Mouse (Mus musculus) midbrain, postnatal 0 days (tissue): ENCODE measurements around the gene Pkib. TPM values are rescaled to one million over a fixed set of nuclear protein-coding genes. Genes with fewer than 3 reads are reported as not detected.

Experiments used
- ATAC-seq: fragments of 200-750 bp; cut with Nextera tagmentation; 2 replicates; pipeline ENCODE4 v1.8.0; 2017; ENCODE audit warnings: moderate number of reproducible peaks, mild to moderate bottlenecking, moderate TSS enrichment, moderate library complexity; ENCODE audit not compliant: low FRiP score
- DNase-seq: peaks from one replicate; pipeline ENCODE4 v3.0.0-alpha.2; 2015; ENCODE audit warnings: low spot score
- H3K27ac ChIP-seq: fragments of 300-500 bp; sonication (generic); 2 replicates; pipeline ENCODE4 v1.5.1; 2014; ENCODE audit warnings: low read depth, mild to moderate bottlenecking, low read length, mixed read lengths
- H3K27me3 ChIP-seq: fragments of 300-500 bp; sonication (generic); 2 replicates; pipeline ENCODE4 v1.6.1; 2014; ENCODE audit warnings: low read length, control low read depth, mixed read lengths; ENCODE audit not compliant: insufficient read depth
- H3K36me3 ChIP-seq: fragments of 300-500 bp; sonication (generic); 2 replicates; pipeline ENCODE4 v1.6.1; 2014; ENCODE audit warnings: low read length, control low read depth, mixed read lengths; ENCODE audit not compliant: insufficient read depth
- H3K4me1 ChIP-seq: fragments of 300-500 bp; sonication (generic); 2 replicates; pipeline ENCODE4 v1.6.1; 2014; ENCODE audit warnings: mild to moderate bottlenecking, control low read depth, antibody characterized with exemption, low read length, mixed read lengths; ENCODE audit not compliant: insufficient read depth
- H3K4me2 ChIP-seq: fragments of 300-500 bp; sonication (generic); 2 replicates; pipeline ENCODE4 v1.6.1; 2014; ENCODE audit warnings: low read depth, mild to moderate bottlenecking, low read length, mixed read lengths; ENCODE audit not compliant: poor library complexity, severe bottlenecking
- H3K4me3 ChIP-seq: fragments of 300-500 bp; sonication (generic); 2 replicates; pipeline ENCODE4 v1.5.1; 2014; ENCODE audit warnings: low read depth, mild to moderate bottlenecking, low read length, moderate library complexity
- H3K9ac ChIP-seq: fragments of 300-500 bp; sonication (generic); replicated peaks from 2 replicates; pipeline ENCODE4 v1.6.1; 2014; ENCODE audit warnings: mild to moderate bottlenecking, low read length, moderate library complexity, mixed read lengths; ENCODE audit not compliant: poor library complexity, severe bottlenecking
- H3K9me3 ChIP-seq: fragments of 300-500 bp; sonication (generic); 2 replicates; pipeline ENCODE4 v1.6.1; 2016; ENCODE audit warnings: low read length, control low read depth
- CTCF ChIP-seq: IDR thresholded peaks from 2 replicates; pipeline ENCODE4 v1.5.1; 2016; ENCODE audit warnings: antibody characterized with exemption, mild to moderate bottlenecking
- WGBS: fragments of 180-500 bp; shearing (Covaris S2); extraction: QIAGEN DNeasy Blood & Tissue Kit; methylation state at CpG from one replicate; pipeline ENCODE4 v1.1.7; 2014; 5-methylcytosine and 5-hydroxymethylcytosine counted together
- polyA plus RNA-seq: library from polyadenylated mRNA; unstranded; fragments of >200 nt; fragmentation: Nextera tagmentation; extraction: Ambion mirVana; gene quantifications from 2 replicates; pipeline ENCODE4 v1.2.1, GENCODE M21; 2015
- total RNA-seq: library from RNA; depleted of rRNA; stranded (reverse); fragments of >200 nt; gene quantifications from 2 replicates; pipeline ENCODE4 v1.2.3, GENCODE M21; 2014

Gene Pkib
- total and polyA plus RNA-seq, 2 experiments from 2014 or later: 0.60 to 6.7 TPM

- Histone ChIP-seq H3K4me3 (no peak overlapping the region), H3K36me3 (no peaks in the 10 kb centered on the region), H3K27ac (no peak overlapping the region), H3K4me1 (peaks cover 5% of the 10 kb centered on the region; the same call in 1 of the 2 replicates), H3K9me3 (no peaks in the 10 kb centered on the region), H3K9ac (no peak overlapping the region), H3K27me3 (no peaks in the 10 kb centered on the region), H3K4me2 (no peak overlapping the region)
- ATAC-seq (no peak), DNase-seq (no peak)
- TF ChIP-seq CTCF: no peak
- WGBS: 96% methylated on average over 2 of the region's 2 CpGs
These were observed 4.0 kb upstream of the Pkib start for GRCm38 (mm10) chr10:57627773-57628172.

- H3K27ac ChIP-seq: no peak overlapping the region
- no peak; the same call in 1 of the 2 replicates for TF ChIP-seq CTCF
- ATAC-seq (no peak), DNase-seq (no peak)
- no peaks in the 10 kb centered on the region for H3K27me3 ChIP-seq
- peaks cover 5% of the 10 kb centered on the region; the same call in 1 of the 2 replicates for H3K4me1 ChIP-seq
- no peak overlapping the region for H3K4me2 ChIP-seq
- WGBS: 96% methylated on average over 2 of the region's 2 CpGs
- no peak overlapping the region for H3K4me3 ChIP-seq
- no peak overlapping the region for H3K9ac ChIP-seq
- no peaks in the 10 kb centered on the region for H3K9me3 ChIP-seq
- H3K36me3 ChIP-seq: no peaks in the 10 kb centered on the region
These were observed 1.2 kb upstream of the Pkib start for GRCm38 (mm10) chr10:57630557-57630956.

GRCm38 (mm10) chr10:57632868-57633240 is 1.1 kb downstream of the Pkib start:
- H3K36me3 ChIP-seq: no peaks in the 10 kb centered on the region
- no peak for TF ChIP-seq CTCF
- H3K27ac ChIP-seq: no peak overlapping the region
- H3K4me3 ChIP-seq: peak overlapping the region; percentile 66
- 75% methylated on average over 4 of the region's 4 CpGs for WGBS
- H3K27me3 ChIP-seq: no peaks in the 10 kb centered on the region
- H3K9ac ChIP-seq: no peak overlapping the region
- ATAC-seq: no peak
- H3K9me3 ChIP-seq: no peaks in the 10 kb centered on the region
- DNase-seq: no peak
- peak overlapping the region; percentile 95 for H3K4me2 ChIP-seq
- H3K4me1 ChIP-seq: peaks cover 5% of the 10 kb centered on the region; the same call in 1 of the 2 replicates

GRCm38 (mm10) chr10:57636970-57637369 is 5.2 kb downstream of the Pkib start:
- ATAC-seq (no peak), DNase-seq (no peak)
- Histone ChIP-seq H3K27me3 (no peaks in the 10 kb centered on the region), H3K27ac (no peak overlapping the region), H3K4me2 (no peak overlapping the region), H3K36me3 (no peaks in the 10 kb centered on the region), H3K4me1 (peaks cover 4% of the 10 kb centered on the region; the same call in 1 of the 2 replicates), H3K4me3 (no peak overlapping the region), H3K9ac (no peak overlapping the region), H3K9me3 (no peaks in the 10 kb centered on the region)
- WGBS: 66% methylated on average over 4 of the region's 4 CpGs
- no peak for TF ChIP-seq CTCF

GRCm38 (mm10) chr10:57638250-57638649 is 6.5 kb downstream of the Pkib start:
- WGBS: 87% methylated on average over 4 of the region's 4 CpGs
- DNase-seq (no peak), ATAC-seq (no peak)

GRCm38 (mm10) chr10:57639540-57639939 is 7.8 kb downstream of the Pkib start:
- Histone ChIP-seq H3K36me3 (no peaks in the 10 kb centered on the region), H3K4me1 (no peaks in the 10 kb centered on the region), H3K4me2 (no peak overlapping the region), H3K9me3 (no peaks in the 10 kb centered on the region), H3K4me3 (no peak overlapping the region), H3K27ac (no peak overlapping the region), H3K9ac (no peak overlapping the region), H3K27me3 (no peaks in the 10 kb centered on the region)
- DNase-seq: no peak
- no peak for ATAC-seq
- no peak for TF ChIP-seq CTCF
- WGBS: 71% methylated on average over 3 of the region's 3 CpGs

More at GRCm38 (mm10) chr10:57638250-57638649, 6.5 kb downstream of the Pkib start:
- no peak overlapping the region for H3K27ac ChIP-seq
- H3K9me3 ChIP-seq: no peaks in the 10 kb centered on the region
- no peak for TF ChIP-seq CTCF
- no peaks in the 10 kb centered on the region for H3K36me3 ChIP-seq
- no peak overlapping the region for H3K4me3 ChIP-seq
- no peaks in the 10 kb centered on the region for H3K4me1 ChIP-seq
- H3K27me3 ChIP-seq: no peaks in the 10 kb centered on the region
- H3K4me2 ChIP-seq: no peak overlapping the region
- no peak overlapping the region for H3K9ac ChIP-seq
